Mouse (Mus musculus) B cell, adult 62 days (primary cell): ENCODE results near the gene Cpz. TPM values are rescaled to one million over a fixed set of nuclear protein-coding genes. Genes with fewer than 3 reads are reported as not detected.

ENCODE experiments used
- total RNA-seq: library from RNA; stranded (reverse); gene quantifications from 4 replicates; pipeline ENCODE4 v1.2.4, GENCODE M21; 2023

The Cpz gene
- not detected in 4 replicates for total RNA-seq

DNA sequence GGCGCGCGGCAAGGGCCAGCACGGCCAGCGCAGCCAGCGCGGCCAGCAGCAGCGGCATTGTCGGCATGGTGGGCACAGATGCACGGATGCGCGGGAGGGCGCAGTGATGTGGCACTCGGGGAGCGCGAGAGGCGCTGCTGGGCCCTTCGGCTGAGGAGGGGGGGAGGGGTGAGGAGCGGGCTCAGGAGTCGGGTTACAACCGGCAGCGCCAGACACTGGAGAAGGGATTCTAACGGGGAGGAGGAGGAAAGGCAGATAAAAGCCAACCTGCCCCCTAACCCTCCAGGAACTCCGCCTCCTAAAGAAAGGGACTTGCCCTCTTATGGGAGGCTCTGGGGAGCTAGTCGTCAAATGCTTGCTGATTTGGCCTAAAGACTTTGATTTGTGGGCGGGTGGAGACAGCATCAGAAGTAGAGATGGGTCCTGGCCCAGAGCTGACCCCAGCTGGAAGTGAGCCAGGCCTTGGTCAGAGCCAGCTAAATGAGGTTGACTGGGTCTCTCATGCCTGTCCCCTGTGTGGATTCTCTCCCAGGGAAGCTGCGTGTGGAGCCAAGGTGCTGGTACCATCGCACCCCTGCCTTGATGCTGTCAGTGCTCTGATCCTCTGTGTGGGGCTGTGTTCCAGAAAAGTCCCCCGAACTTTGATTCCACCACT is at the start of gene Cpz:
Gene Cpz, minus strand, starts transcription at position 230 of the 655 bp plus-strand sequence.

GRCm38 (mm10) chr5:35574653-35575599 is 49.4 kb upstream of the Cpz start, which contains the start of gene Trmt44:
Gene Trmt44 (minus strand): TSS chr5:35575070.

Other genes with a start within 250 kb of the Cpz start
- not detected in 4 replicates for gene Adra2c, start 247.4 kb downstream of the Cpz start, total RNA-seq
- gene Hmx1, start 136.6 kb downstream of the Cpz start, total RNA-seq: not detected in 4 replicates
- gene Trmt44, start 49.4 kb upstream of the Cpz start, total RNA-seq: 11.7 to 13.4 TPM (median 12.8 TPM) in 4 replicates
- 156 to 177 TPM (median 169 TPM) in 4 replicates for gene Acox3, start 57.3 kb upstream of the Cpz start, total RNA-seq
- gene Htra3, start 154.1 kb upstream of the Cpz start, total RNA-seq: 0.36 to 0.88 TPM (median 0.72 TPM) in 3 of 4 replicates, not detected in the other
- gene Sh3tc1, start 214.3 kb upstream of the Cpz start, total RNA-seq: 29.6 to 35.4 TPM (median 32.2 TPM) in 4 replicates
- gene Ablim2, start 232.2 kb upstream of the Cpz start, total RNA-seq: 0.24 to 0.85 TPM (median 0.51 TPM) in 4 replicates